Mouse (Mus musculus): ENCODE measurements around the gene Gprc6a. TPM values are rescaled to one million over a fixed set of nuclear protein-coding genes. Genes with fewer than 3 reads are reported as not detected.

Gene Gprc6a
- not detected for total RNA-seq (2023)

GRCm38 (mm10) chr10:51631411-51632136 is at the start of gene Gprc6a:
Gprc6a (minus strand) TSS chr10:51631461.

GRCm38 (mm10) chr10:51677548-51678250 is 46.4 kb upstream of the Gprc6a start, which contains the start of gene Rfx6:
Rfx6 (plus strand) TSS chr10:51677756.

GRCm38 (mm10) chr10:51590139-51590574 is 41.1 kb downstream of the Gprc6a start, which contains the start of gene Fam162b:
Fam162b (minus strand) TSS chr10:51590517.

Other genes with a start within 250 kb of the Gprc6a start
- gene Gm49339, start 150.8 kb downstream of the Gprc6a start, total RNA-seq (2023) = not detected
- 13.4 TPM for gene Lilr4b, start 150.8 kb downstream of the Gprc6a start, total RNA-seq (2023)
- gene Lilrb4a, start 140.5 kb downstream of the Gprc6a start, total RNA-seq (2023) = 19.4 TPM
- gene Fam162b, start 40.9 kb downstream of the Gprc6a start, total RNA-seq (2023) = not detected
- gene Rfx6, start 46.3 kb upstream of the Gprc6a start, total RNA-seq (2023) = not detected

Measured in CD4-positive naive resting alpha-beta T cell, adult 76 days (primary cell).